Mouse (Mus musculus) heart, adult 2 months (tissue): Measurements from ENCODE around the gene Camk2d. TPM values are rescaled to one million over a fixed set of nuclear protein-coding genes. Genes with fewer than 3 reads are reported as not detected.
A peak's percentile ranks its signal among the peaks of the same experiment; 100 is the strongest.

ENCODE experiments used
- DNase-seq, 2 experiments: peaks; one replicate each; pipeline ENCODE4 v3.0.0; 2021
- H3K27ac ChIP-seq: fragments of 200-600 bp; 2 replicates; pipeline ENCODE4 v1.8.1; 2022
- H3K27me3 ChIP-seq: fragments of 200-500 bp; 2 replicates; pipeline ENCODE4 v1.6.1; 2012; ENCODE audit warnings: mild to moderate bottlenecking, low read length, inconsistent platforms, mixed read lengths; ENCODE audit not compliant: control insufficient read depth, insufficient read depth
- H3K36me3 ChIP-seq: fragments of 200-500 bp; 2 replicates; pipeline ENCODE4 v1.6.1; 2012; ENCODE audit warnings: low read length, inconsistent platforms; ENCODE audit not compliant: control insufficient read depth, insufficient read depth
- H3K4me1 ChIP-seq: fragments of 200-500 bp; 2 replicates; pipeline ENCODE4 v1.6.1; 2011; ENCODE audit warnings: low read length; ENCODE audit not compliant: control insufficient read depth, insufficient read depth
- H3K4me3 ChIP-seq: fragments of 200-600 bp; 2 replicates; pipeline ENCODE4 v1.8.1; 2022
- H3K79me2 ChIP-seq: fragments of 200-500 bp; replicated peaks from 2 replicates; pipeline ENCODE4 v1.6.1; 2012; ENCODE audit warnings: mild to moderate bottlenecking, inconsistent platforms, low read length, moderate library complexity, mixed read lengths; ENCODE audit not compliant: control insufficient read depth, insufficient read depth
- H3K9ac ChIP-seq: fragments of 200-500 bp; 2 replicates; pipeline ENCODE4 v1.6.1; 2012; ENCODE audit warnings: low read depth, mild to moderate bottlenecking, control low read depth, inconsistent platforms, low read length, mixed read lengths
- CTCF ChIP-seq: fragments of 200-600 bp; IDR thresholded peaks from 2 replicates; pipeline ENCODE4 v1.8.1; 2022; ENCODE audit warnings: antibody characterized with exemption, mild to moderate bottlenecking, moderate library complexity
- EP300 ChIP-seq: fragments of 200-500 bp; IDR thresholded peaks from 2 replicates; pipeline ENCODE4 v1.6.1; 2011; ENCODE audit warnings: low read depth, low read length, control low read depth; ENCODE audit not compliant: insufficient read depth
- POLR2A ChIP-seq: fragments of 200-500 bp; IDR thresholded peaks from 2 replicates; pipeline ENCODE4 v1.6.1; 2011; ENCODE audit warnings: mild to moderate bottlenecking, low read depth, low read length, control low read depth; ENCODE audit not compliant: insufficient read depth
- WGBS: fragments of 180-500 bp; shearing (Covaris S2); methylation state at CpG from one replicate; pipeline ENCODE4 v1.1.7; 2018; 5-methylcytosine and 5-hydroxymethylcytosine counted together
- intact Hi-C: fragments of 180-260 bp; cut with DNase I; formaldehyde crosslinking; loops from one replicate; pipeline ENCODE4 v1.15.1; 2025
- polyA plus RNA-seq: library from polyadenylated mRNA; depleted of rRNA; stranded (reverse); fragments of >200 nt; gene quantifications from 2 replicates; pipeline ENCODE4 v1.2.3, GENCODE M21; 2012
- total RNA-seq, 2 experiments: library from RNA; stranded (reverse); gene quantifications; 2 replicates each; pipeline ENCODE4 v1.2.3; 2021

Gene Camk2d
- total and polyA plus RNA-seq, 3 experiments, result 131 to 135 (median 133) TPM

DNA sequence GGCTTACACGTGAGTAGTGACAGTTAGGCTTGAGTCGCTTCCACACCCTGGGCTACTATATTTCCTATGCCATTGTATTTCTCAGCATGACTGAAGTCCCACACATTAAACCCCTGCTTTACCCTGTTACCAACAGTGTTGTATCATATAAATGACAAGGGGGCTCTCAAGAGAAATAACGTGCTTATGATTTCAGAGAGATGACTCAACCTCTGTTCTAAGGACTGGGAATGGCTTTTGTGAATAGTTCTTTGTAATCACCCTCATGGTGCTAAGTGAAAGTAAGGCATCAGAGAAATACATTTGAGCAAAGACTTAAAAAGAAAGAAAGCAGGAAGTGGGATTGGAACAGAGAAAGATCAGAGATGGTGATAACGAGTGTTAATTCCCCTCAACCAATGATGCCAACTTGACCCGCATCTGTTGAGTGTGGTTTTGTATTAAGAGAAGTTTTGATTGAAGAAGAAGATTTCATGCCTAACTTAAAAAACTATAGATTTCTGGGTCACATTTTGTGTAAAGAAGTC lies 238.6 kb downstream of the Camk2d start:
- TF ChIP-seq CTCF, result no peak
- TF ChIP-seq POLR2A, result no peak
- TF ChIP-seq EP300, result no peak
- no peak overlapping the region for H3K27ac ChIP-seq
- intact Hi-C loops, result no loop called here
- WGBS, result 80% methylated on average over 5 of the region's 5 CpGs
- peaks cover 2% of the 10 kb centered on the region; the same call in 1 of the 2 replicates for H3K4me1 ChIP-seq
- no peaks in the 10 kb centered on the region for H3K27me3 ChIP-seq
- no peak for DNase-seq
- H3K9ac ChIP-seq, result no peak overlapping the region
- H3K79me2 ChIP-seq, result no peaks in the 10 kb centered on the region
- H3K4me3 ChIP-seq, result no peak overlapping the region
- peaks cover 6% of the 10 kb centered on the region for H3K36me3 ChIP-seq

DNA sequence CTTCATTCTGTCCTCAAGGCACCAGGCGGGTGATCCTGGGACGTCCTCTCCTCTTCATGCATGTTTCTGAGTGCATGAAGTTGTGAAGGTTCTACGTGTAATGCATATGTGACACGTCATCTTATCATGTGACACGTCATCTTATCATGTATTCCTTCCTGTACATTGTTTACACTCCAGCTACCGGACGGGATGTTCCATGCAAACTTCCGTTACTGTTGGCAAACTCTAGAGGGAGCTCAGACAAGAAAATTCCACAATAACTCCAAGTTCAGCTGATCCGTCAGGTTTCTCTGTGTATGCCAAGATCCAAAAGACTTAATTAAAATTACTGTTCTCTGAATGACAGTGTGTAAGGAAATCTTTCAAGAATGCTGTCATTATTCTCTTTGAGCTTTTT lies 246.7 kb downstream of the Camk2d start:
- H3K9ac ChIP-seq, result no peak overlapping the region
- intact Hi-C loops, result no loop called here
- peaks cover 4% of the 10 kb centered on the region for H3K36me3 ChIP-seq
- no peak overlapping the region for H3K27ac ChIP-seq
- H3K4me3 ChIP-seq, result no peak overlapping the region
- DNase-seq, result no peak
- H3K4me1 ChIP-seq, result peaks cover 2% of the 10 kb centered on the region; the same call in 1 of the 2 replicates
- TF ChIP-seq CTCF (peak; percentile 22; the same call in 1 of the 2 replicates), EP300 (no peak), POLR2A (no peak)
- 38% methylated on average over 9 of the region's 9 CpGs for whole genome bisulfite sequencing
- H3K79me2 ChIP-seq, result no peaks in the 10 kb centered on the region
- no peaks in the 10 kb centered on the region for H3K27me3 ChIP-seq

DNA sequence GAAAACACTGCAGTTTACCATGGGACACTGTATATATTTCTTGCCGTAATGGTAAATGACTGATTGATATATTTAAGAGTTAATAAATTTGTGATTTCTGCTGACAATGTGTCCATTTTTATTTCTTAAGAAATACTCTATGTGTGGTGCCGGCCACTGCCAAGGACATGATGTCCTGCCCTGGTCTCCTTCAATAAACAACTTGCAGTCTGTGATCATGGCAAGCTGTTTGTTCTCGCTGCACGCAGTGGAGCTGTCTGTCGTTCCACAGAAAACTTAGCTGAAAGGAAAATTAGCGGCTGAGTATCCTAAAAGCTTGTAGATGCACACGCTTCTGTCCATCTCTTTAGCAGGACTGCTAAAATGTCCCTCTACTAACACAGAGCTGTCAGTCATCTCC lies 248.7 kb downstream of the Camk2d start:
- intact Hi-C loops, result no loop called here
- Histone ChIP-seq H3K27ac (no peak overlapping the region), H3K36me3 (peaks cover 2% of the 10 kb centered on the region)

DNA sequence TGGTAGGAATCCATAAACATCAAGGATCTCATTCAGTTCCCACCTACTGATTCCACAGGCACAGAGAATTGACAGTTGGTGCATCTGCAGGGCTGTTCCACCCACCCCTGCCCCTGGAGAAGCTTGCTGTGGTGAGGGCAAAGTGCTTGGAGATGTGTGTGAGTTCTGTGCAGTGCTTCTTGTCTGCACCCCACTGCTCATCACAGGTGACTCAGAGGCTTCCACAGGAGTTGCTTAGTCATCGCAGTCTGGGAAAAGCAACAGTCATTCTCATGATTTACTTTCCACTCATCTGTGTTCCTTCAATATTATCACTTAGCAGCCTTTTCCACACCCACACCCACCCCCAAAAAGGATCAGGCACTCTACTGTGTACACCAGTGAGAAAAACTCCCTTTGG lies 252.0 kb downstream of the Camk2d start:
- no peak overlapping the region for H3K27ac ChIP-seq
- intact Hi-C loops, result no loop called here
- WGBS, result 78% methylated on average over 1 of the region's 1 CpGs
- DNase-seq, result no peak
- no peaks in the 10 kb centered on the region for H3K4me1 ChIP-seq
- no peaks in the 10 kb centered on the region for H3K79me2 ChIP-seq
- H3K27me3 ChIP-seq, result no peaks in the 10 kb centered on the region
- no peak for TF ChIP-seq EP300
- TF ChIP-seq POLR2A, result no peak
- no peak for TF ChIP-seq CTCF
- H3K36me3 ChIP-seq, result no peaks in the 10 kb centered on the region; the same call in 1 of the 2 replicates
- H3K4me3 ChIP-seq, result no peak overlapping the region
- no peak overlapping the region for H3K9ac ChIP-seq

More for the DNA sequence above, 248.7 kb downstream of the Camk2d start:
- TF ChIP-seq CTCF (no peak), POLR2A (no peak), EP300 (no peak)
- Histone ChIP-seq H3K9ac (no peak overlapping the region), H3K4me1 (peaks cover 2% of the 10 kb centered on the region; the same call in 1 of the 2 replicates), H3K4me3 (no peak overlapping the region), H3K27me3 (no peaks in the 10 kb centered on the region), H3K79me2 (no peaks in the 10 kb centered on the region)
- WGBS, result 96% methylated on average over 7 of the region's 7 CpGs
- DNase-seq, result no peak

DNA sequence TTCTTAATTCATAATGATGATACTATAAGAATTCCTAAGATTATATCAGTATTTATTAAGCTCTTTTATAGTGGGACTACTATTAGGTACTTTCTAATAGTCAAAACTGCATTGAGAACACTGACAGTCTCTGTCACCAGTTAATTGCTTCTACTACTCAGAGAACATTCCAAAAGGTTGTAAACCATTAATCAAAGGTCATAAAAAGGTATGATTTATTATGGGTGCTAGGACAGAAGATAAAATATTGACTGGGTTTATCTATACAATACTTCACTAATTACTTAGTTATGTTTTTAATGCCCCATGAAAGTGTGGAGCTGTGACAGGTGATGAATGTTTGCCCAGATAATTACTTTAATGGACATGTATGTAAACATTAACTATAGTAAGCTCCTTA lies 264.3 kb downstream of the Camk2d start:
- H3K36me3 ChIP-seq, result no peaks in the 10 kb centered on the region
- H3K79me2 ChIP-seq, result no peaks in the 10 kb centered on the region
- no peak overlapping the region for H3K9ac ChIP-seq
- no peak overlapping the region for H3K4me3 ChIP-seq
- TF ChIP-seq POLR2A (no peak), CTCF (no peak), EP300 (no peak)
- no peaks in the 10 kb centered on the region for H3K4me1 ChIP-seq
- no peak for DNase-seq
- H3K27me3 ChIP-seq, result no peaks in the 10 kb centered on the region
- intact Hi-C loops, result no loop called here
- no peak overlapping the region for H3K27ac ChIP-seq

DNA sequence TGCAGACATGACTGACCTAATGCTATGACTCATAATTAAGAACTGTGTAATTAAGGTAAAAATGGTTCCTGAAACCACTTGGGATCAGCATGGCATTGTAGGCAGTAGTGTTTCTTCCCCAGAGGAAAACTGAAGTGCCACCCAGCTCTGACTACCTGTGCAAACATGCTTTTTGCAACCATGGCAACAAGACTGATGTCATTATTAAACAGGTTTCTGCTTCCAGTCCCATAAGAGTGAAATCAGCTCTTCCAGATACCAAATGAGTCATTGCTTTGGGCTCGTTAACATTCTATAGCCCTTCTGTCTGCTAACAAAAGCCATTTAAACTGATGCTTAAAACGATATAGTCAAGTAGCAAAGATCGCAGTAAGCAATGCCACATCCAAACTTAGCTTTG lies 273.5 kb downstream of the Camk2d start:
- Histone ChIP-seq H3K36me3 (no peaks in the 10 kb centered on the region), H3K27me3 (no peaks in the 10 kb centered on the region), H3K4me1 (no peaks in the 10 kb centered on the region), H3K79me2 (no peaks in the 10 kb centered on the region), H3K9ac (no peak overlapping the region), H3K27ac (no peak overlapping the region), H3K4me3 (no peak overlapping the region)
- intact Hi-C loops, result no loop called here
- no peak for DNase-seq
- WGBS, result 57% methylated on average over 3 of the region's 3 CpGs
- TF ChIP-seq POLR2A (no peak), CTCF (no peak), EP300 (no peak)
